Mouse (Mus musculus) right cerebral cortex, postnatal 36 days (tissue): ENCODE measurements around the gene Tshr.
"Not testable (repeated sequence)": the region's sequence is repeated elsewhere in the genome, so short reads cannot be mapped to it uniquely, and the experiment has no call there.

ENCODE experiments used
- DNase-seq, 2 experiments: peaks; one replicate each; pipeline ENCODE4 v3.0.0; 2022; ENCODE audit warnings: low spot score in 2 of 2, mixed read lengths in 1 of 2

The Tshr gene

GRCm38 (mm10) chr12:91500475-91500874, 116.1 kb downstream of the Tshr start:
- DNase-seq: no peak

- no peak for DNase-seq
Measured at GRCm38 (mm10) chr12:91511766-91512165, 127.4 kb downstream of the Tshr start.

- no peak for DNase-seq
Measured at GRCm38 (mm10) chr12:91513980-91514379, 129.6 kb downstream of the Tshr start.

GRCm38 (mm10) chr12:91517808-91518207, 133.4 kb downstream of the Tshr start:
- DNase-seq: no peak

- no peak for DNase-seq
Measured at GRCm38 (mm10) chr12:91523626-91524025, 139.3 kb downstream of the Tshr start.

GRCm38 (mm10) chr12:91534514-91534913, 150.2 kb downstream of the Tshr start:
- DNase-seq: no peak

- no peak for DNase-seq
Measured at GRCm38 (mm10) chr12:91540202-91540601, 155.8 kb downstream of the Tshr start.

- no peak for DNase-seq
Measured at GRCm38 (mm10) chr12:91549471-91549870, 165.1 kb downstream of the Tshr start.

GRCm38 (mm10) chr12:91551773-91552526, 167.6 kb downstream of the Tshr start:
- DNase-seq: peak; percentile 72 to 77

- not testable (repeated sequence) for DNase-seq
Measured at GRCm38 (mm10) chr12:91557358-91558005, 173.1 kb downstream of the Tshr start.

GRCm38 (mm10) chr12:91558152-91558551, 173.8 kb downstream of the Tshr start:
- not testable (repeated sequence) for DNase-seq

GRCm38 (mm10) chr12:91567145-91567544, 182.8 kb downstream of the Tshr start:
- no peak for DNase-seq

GRCm38 (mm10) chr12:91569255-91569654, 184.9 kb downstream of the Tshr start:
- no peak for DNase-seq

- no peak for DNase-seq
Measured at GRCm38 (mm10) chr12:91571708-91572107, 187.3 kb downstream of the Tshr start.

- no peak for DNase-seq
Measured at GRCm38 (mm10) chr12:91579665-91580064, 195.3 kb downstream of the Tshr start.

GRCm38 (mm10) chr12:91581204-91582070, 197.1 kb downstream of the Tshr start:
- no peak for DNase-seq

- no peak for DNase-seq
Measured at GRCm38 (mm10) chr12:91582362-91583002, 198.1 kb downstream of the Tshr start.

- no peak for DNase-seq
Measured at GRCm38 (mm10) chr12:91583409-91583808, 199.0 kb downstream of the Tshr start.

GRCm38 (mm10) chr12:91585206-91585605, 200.8 kb downstream of the Tshr start:
- no peak for DNase-seq

- DNase-seq: not testable (repeated sequence)
Measured at GRCm38 (mm10) chr12:91585815-91586214, 201.5 kb downstream of the Tshr start.

- no peak for DNase-seq
Measured at GRCm38 (mm10) chr12:91587077-91587476, 202.7 kb downstream of the Tshr start.
